15 mouse cellular contexts compared by ENCODE assay signal in the genomic region with DNA sequence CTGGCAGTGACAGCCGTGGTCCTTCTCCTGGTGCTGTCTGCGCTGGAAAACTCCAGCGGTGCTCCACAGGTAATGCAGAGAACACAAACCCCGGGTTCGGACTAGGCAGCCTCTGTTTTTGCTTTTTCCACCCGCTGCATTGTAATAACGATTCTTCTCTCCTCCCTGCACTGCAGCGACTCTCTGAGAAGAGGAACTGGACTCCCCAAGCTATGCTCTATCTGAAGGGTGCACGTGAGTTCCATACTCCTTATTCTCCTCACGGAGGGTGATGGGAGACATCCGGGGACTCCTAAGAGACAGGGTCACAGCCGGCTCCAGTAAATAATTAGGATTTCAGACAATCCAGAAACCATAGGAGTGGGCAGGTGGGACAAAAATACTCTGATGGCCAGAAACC. TPM values are rescaled to one million over a fixed set of nuclear protein-coding genes. Genes with fewer than 3 reads are reported as not detected.
A peak's percentile ranks its signal among the peaks of the same experiment; 100 is the strongest.
DNase-seq lines count a peak whose midpoint lies in the region; ATAC-seq and TF ChIP-seq lines count a peak whose summit lies in the region.
"Had no signal": no experiment of that assay in that cellular context is flagged by ENCODE, and none has a peak within 500 bp of the region (broad histone marks: within the 10 kb centered on the region; RNA-seq: fewer than 3 reads in every experiment).

No protein-coding gene starts in this region.

- no peaks in the 10 kb centered on the region for H3K9me3 ChIP-seq in heart, embryonic 12.5 days (replicated peaks)
- H3K9me3 ChIP-seq in embryonic facial prominence, embryonic 12.5 days = no peaks in the 10 kb centered on the region
- H3K9me3 ChIP-seq in hindbrain, embryonic 14.5 days (ENCODE audit: control insufficient read depth, low read length) = no peaks in the 10 kb centered on the region
- no peaks in the 10 kb centered on the region for H3K9me3 ChIP-seq in midbrain, postnatal 0 days (ENCODE audit: low read length)

- no peak for TF ChIP-seq POLR2A in heart, adult 2 months (IDR thresholded peaks at IDR 0.05; ENCODE audit: insufficient read depth, low read depth, low read length)

- TF ChIP-seq EP300 in heart, adult 2 months (IDR thresholded peaks at IDR 0.05; ENCODE audit: insufficient read depth, low read depth, low read length) = no peak

- H3K27me3 ChIP-seq in heart, embryonic 12.5 days (replicated peaks) = peaks cover 34% of the 10 kb centered on the region
- H3K27me3 ChIP-seq in heart, adult 2 months (ENCODE audit: control insufficient read depth, insufficient read depth, low read length) = peaks cover 7% of the 10 kb centered on the region
- H3K27me3 ChIP-seq in embryonic facial prominence, embryonic 12.5 days = peaks cover 26% of the 10 kb centered on the region
- peaks cover 34% of the 10 kb centered on the region for H3K27me3 ChIP-seq in hindbrain, embryonic 14.5 days (ENCODE audit: control insufficient read depth, insufficient read depth, low read length)
- peaks cover 14% of the 10 kb centered on the region for H3K27me3 ChIP-seq in midbrain, postnatal 0 days (ENCODE audit: insufficient read depth, low read length)

- ATAC-seq in heart, embryonic 12.5 days (ENCODE audit: insufficient number of reproducible peaks, low FRiP score) = no peak
- ATAC-seq in embryonic facial prominence, embryonic 12.5 days (ENCODE audit: insufficient number of reproducible peaks, insufficient read depth, low FRiP score, low TSS enrichment) = no peak
- ATAC-seq in hindbrain, embryonic 14.5 days (ENCODE audit: low FRiP score) = no peak
- 0 out of 2 replicates have a peak, but pooled peaks have one; percentile 47 for ATAC-seq in midbrain, postnatal 0 days (ENCODE audit: low FRiP score)

- TF ChIP-seq CTCF in heart, adult 2 months (IDR thresholded peaks at IDR 0.05) = no peak
- no peak for TF ChIP-seq CTCF in midbrain, postnatal 0 days (IDR thresholded peaks at IDR 0.05)

- 11% methylated on average over 12 of the region's 12 CpGs for WGBS in heart, embryonic 12.5 days
- WGBS in heart, adult 2 months = 33% methylated on average over 12 of the region's 12 CpGs
- 10% methylated on average over 12 of the region's 12 CpGs for WGBS in embryonic facial prominence, embryonic 12.5 days
- 6% methylated on average over 12 of the region's 12 CpGs for WGBS in hindbrain, embryonic 14.5 days
- 11% methylated on average over 12 of the region's 12 CpGs for WGBS in midbrain, postnatal 0 days

- H3K4me2 ChIP-seq in heart, embryonic 12.5 days = peak overlapping the region; percentile 67
- H3K4me2 ChIP-seq in embryonic facial prominence, embryonic 12.5 days (replicated peaks) = peak overlapping the region; percentile 75; the same call in 1 of the 2 replicates
- peak overlapping the region; percentile 52 for H3K4me2 ChIP-seq in hindbrain, embryonic 14.5 days (replicated peaks)
- peak overlapping the region; percentile 78 for H3K4me2 ChIP-seq in midbrain, postnatal 0 days (ENCODE audit: low read depth, low read length, poor library complexity, severe bottlenecking)

- H3K9ac ChIP-seq in heart, embryonic 12.5 days = no peak overlapping the region
- H3K9ac ChIP-seq in heart, adult 2 months (ENCODE audit: low read depth, low read length) = no peak overlapping the region
- no peak overlapping the region for H3K9ac ChIP-seq in embryonic facial prominence, embryonic 12.5 days
- H3K9ac ChIP-seq in hindbrain, embryonic 14.5 days = no peak overlapping the region
- 0 out of 2 replicates have a peak overlapping the region, but pooled peaks have one; percentile 8 for H3K9ac ChIP-seq in midbrain, postnatal 0 days (replicated peaks; ENCODE audit: low read length, poor library complexity, severe bottlenecking)

- H3K79me2 ChIP-seq in heart, adult 2 months (replicated peaks; ENCODE audit: control insufficient read depth, insufficient read depth, low read length) = no peaks in the 10 kb centered on the region

- H3K27ac ChIP-seq in heart, embryonic 12.5 days (ENCODE audit: poor library complexity, severe bottlenecking) = no peak overlapping the region
- H3K27ac ChIP-seq in heart, adult 2 months = no peak overlapping the region
- no peak overlapping the region for H3K27ac ChIP-seq in embryonic facial prominence, embryonic 12.5 days
- no peak overlapping the region for H3K27ac ChIP-seq in hindbrain, embryonic 14.5 days
- no peak overlapping the region for H3K27ac ChIP-seq in midbrain, postnatal 0 days (ENCODE audit: low read depth, low read length)
- H3K27ac ChIP-seq: kidney, postnatal 0 days had no signal

- H3K4me3 ChIP-seq in heart, embryonic 12.5 days = no peak overlapping the region
- no peak overlapping the region for H3K4me3 ChIP-seq in heart, adult 2 months
- no peak overlapping the region for H3K4me3 ChIP-seq in embryonic facial prominence, embryonic 12.5 days
- H3K4me3 ChIP-seq in hindbrain, embryonic 14.5 days (replicated peaks; ENCODE audit: low read length) = peak overlapping the region; percentile 32; the same call in 1 of the 2 replicates
- peak overlapping the region; percentile 42 for H3K4me3 ChIP-seq in midbrain, postnatal 0 days (ENCODE audit: low read depth, low read length)

- intact Hi-C loops in heart, adult 2 months (cut with DNase I) = no loop called here

- H3K36me3 ChIP-seq in heart, embryonic 12.5 days = no peaks in the 10 kb centered on the region
- H3K36me3 ChIP-seq in heart, adult 2 months (ENCODE audit: control insufficient read depth, insufficient read depth, low read length) = no peaks in the 10 kb centered on the region
- no peaks in the 10 kb centered on the region for H3K36me3 ChIP-seq in embryonic facial prominence, embryonic 12.5 days
- no peaks in the 10 kb centered on the region for H3K36me3 ChIP-seq in hindbrain, embryonic 14.5 days (replicated peaks; ENCODE audit: control insufficient read depth, insufficient read depth)
- no peaks in the 10 kb centered on the region for H3K36me3 ChIP-seq in midbrain, postnatal 0 days (ENCODE audit: insufficient read depth, low read length)

- no peak for DNase-seq in heart, adult 2 months
- no peak for DNase-seq in hindbrain, embryonic 14.5 days (ENCODE audit: low spot score)
- DNase-seq in midbrain, postnatal 0 days (ENCODE audit: low spot score) = no peak
- no peak for DNase-seq in frontal cortex, postnatal 25 days (ENCODE audit: low spot score in 2 of 2)
- DNase-seq in spleen, postnatal 36 days (ENCODE audit: low spot score in 2 of 2) = no peak
- DNase-seq in kidney, postnatal 10 days = no peak
- DNase-seq: adrenal gland, postnatal 14 days; heart, postnatal 14 days; lung, adult 2 months; right cerebral cortex, postnatal 4 days had no signal

- H3K4me1 ChIP-seq in heart, embryonic 12.5 days (replicated peaks) = peaks cover 7% of the 10 kb centered on the region; the same call in 1 of the 2 replicates
- no peaks in the 10 kb centered on the region for H3K4me1 ChIP-seq in heart, adult 2 months (ENCODE audit: control insufficient read depth, insufficient read depth, low read length)
- H3K4me1 ChIP-seq in embryonic facial prominence, embryonic 12.5 days = peaks cover 6% of the 10 kb centered on the region; the same call in 1 of the 2 replicates
- peaks cover 4% of the 10 kb centered on the region; the same call in 1 of the 2 replicates for H3K4me1 ChIP-seq in hindbrain, embryonic 14.5 days (replicated peaks; ENCODE audit: control insufficient read depth, insufficient read depth, low read length)
- H3K4me1 ChIP-seq in midbrain, postnatal 0 days (ENCODE audit: insufficient read depth, low read length) = no peaks in the 10 kb centered on the region

RNA-seq across cellular contexts. Expression of gene Spx, which starts 0.6 kb away (rescaled TPM):
- 0.64 and 0.71 TPM in 2 replicates for polyA plus RNA-seq in heart, embryonic 12.5 days (2016; fragmentation: Nextera tagmentation; extraction: Ambion mirVana)
- not detected for total RNA-seq in heart, adult 2 months (2021)
- polyA plus RNA-seq in heart, adult 2 months (2012; rRNA removed) = 0.18 and 0.25 TPM in 2 replicates
- polyA plus RNA-seq in embryonic facial prominence, embryonic 12.5 days (2016; fragmentation: Nextera tagmentation; extraction: Ambion mirVana) = 0.67 and 0.88 TPM in 2 replicates
- 1.7 and 3.2 TPM in 2 replicates for polyA plus RNA-seq in hindbrain, embryonic 14.5 days (2014; fragmentation: Nextera tagmentation; extraction: Ambion mirVana)
- total RNA-seq in midbrain, postnatal 0 days (2014; rRNA removed) = 2.2 and 7.0 TPM in 2 replicates
- polyA plus RNA-seq in midbrain, postnatal 0 days (2015; fragmentation: Nextera tagmentation; extraction: Ambion mirVana) = 5.5 and 7.7 TPM in 2 replicates
- total RNA-seq: adrenal gland, postnatal 14 days; heart, postnatal 14 days had no signal

RNA-seq across cellular contexts. Expression of gene Golt1b, which starts 26.8 kb away (rescaled TPM):
- 89.9 and 91.5 TPM in 2 replicates for polyA plus RNA-seq in heart, embryonic 12.5 days (2016; fragmentation: Nextera tagmentation; extraction: Ambion mirVana)
- total RNA-seq in heart, adult 2 months (2021) = 10 to 100 TPM; 15.6 to 21.4 TPM
- 7.0 and 13.6 TPM in 2 replicates for polyA plus RNA-seq in heart, adult 2 months (2012; rRNA removed)
- 112 and 117 TPM in 2 replicates for polyA plus RNA-seq in embryonic facial prominence, embryonic 12.5 days (2016; fragmentation: Nextera tagmentation; extraction: Ambion mirVana)
- 82.7 and 84.3 TPM in 2 replicates for polyA plus RNA-seq in hindbrain, embryonic 14.5 days (2014; fragmentation: Nextera tagmentation; extraction: Ambion mirVana)
- total RNA-seq in midbrain, postnatal 0 days (2014; rRNA removed) = 46.3 and 52.9 TPM in 2 replicates
- 72.7 and 74.6 TPM in 2 replicates for polyA plus RNA-seq in midbrain, postnatal 0 days (2015; fragmentation: Nextera tagmentation; extraction: Ambion mirVana)

RNA-seq across cellular contexts. Expression of gene Recql, which starts 27.0 kb away (rescaled TPM):
- 24.0 and 24.1 TPM in 2 replicates for polyA plus RNA-seq in heart, embryonic 12.5 days (2016; fragmentation: Nextera tagmentation; extraction: Ambion mirVana)
- 1 to 10 TPM; 6.9 to 8.4 TPM for total RNA-seq in heart, adult 2 months (2021)
- polyA plus RNA-seq in heart, adult 2 months (2012; rRNA removed) = 2.3 and 5.4 TPM in 2 replicates
- 32.8 and 33.8 TPM in 2 replicates for polyA plus RNA-seq in embryonic facial prominence, embryonic 12.5 days (2016; fragmentation: Nextera tagmentation; extraction: Ambion mirVana)
- 27.2 and 28.4 TPM in 2 replicates for polyA plus RNA-seq in hindbrain, embryonic 14.5 days (2014; fragmentation: Nextera tagmentation; extraction: Ambion mirVana)
- 12.8 and 16.8 TPM in 2 replicates for total RNA-seq in midbrain, postnatal 0 days (2014; rRNA removed)
- polyA plus RNA-seq in midbrain, postnatal 0 days (2015; fragmentation: Nextera tagmentation; extraction: Ambion mirVana) = 16.2 and 18.7 TPM in 2 replicates

RNA-seq across cellular contexts. Expression of gene Gys2, which starts 59.1 kb away (rescaled TPM):
- polyA plus RNA-seq in heart, embryonic 12.5 days (2016; fragmentation: Nextera tagmentation; extraction: Ambion mirVana) = 0.40 TPM in 1 of 2 replicates, not detected in the other
- under 1 TPM; 0.09 to 0.39 TPM for total RNA-seq in heart, adult 2 months (2021)
- 0.50 and 1.0 TPM in 2 replicates for polyA plus RNA-seq in heart, adult 2 months (2012; rRNA removed)
- polyA plus RNA-seq in embryonic facial prominence, embryonic 12.5 days (2016; fragmentation: Nextera tagmentation; extraction: Ambion mirVana) = not detected in 2 replicates
- polyA plus RNA-seq in hindbrain, embryonic 14.5 days (2014; fragmentation: Nextera tagmentation; extraction: Ambion mirVana) = 0.07 TPM in 1 of 2 replicates, not detected in the other
- total RNA-seq in midbrain, postnatal 0 days (2014; rRNA removed) = 0.24 TPM in 1 of 2 replicates, not detected in the other
- 0.06 and 0.25 TPM in 2 replicates for polyA plus RNA-seq in midbrain, postnatal 0 days (2015; fragmentation: Nextera tagmentation; extraction: Ambion mirVana)
- polyA plus RNA-seq: embryonic facial prominence, embryonic 11.5 days; kidney, postnatal 0 days; limb, embryonic 14.5 days had no signal

Comparison
In these comparisons a context has a peak if more than half of its experiments do, and no peak if none do; other contexts are left out.
1. H3K4me3 ChIP-seq: peak in hindbrain, embryonic 14.5 days (single experiment) and midbrain, postnatal 0 days (single experiment); none in heart, embryonic 12.5 days (single experiment), heart, adult 2 months (single experiment) and embryonic facial prominence, embryonic 12.5 days (single experiment).
2. Peak in every context shown above with its lines, with median percentiles within 50 percentile points of each other: H3K4me2 ChIP-seq.